ENCODE assay signal across 10 mouse cellular contexts in the genomic region with DNA sequence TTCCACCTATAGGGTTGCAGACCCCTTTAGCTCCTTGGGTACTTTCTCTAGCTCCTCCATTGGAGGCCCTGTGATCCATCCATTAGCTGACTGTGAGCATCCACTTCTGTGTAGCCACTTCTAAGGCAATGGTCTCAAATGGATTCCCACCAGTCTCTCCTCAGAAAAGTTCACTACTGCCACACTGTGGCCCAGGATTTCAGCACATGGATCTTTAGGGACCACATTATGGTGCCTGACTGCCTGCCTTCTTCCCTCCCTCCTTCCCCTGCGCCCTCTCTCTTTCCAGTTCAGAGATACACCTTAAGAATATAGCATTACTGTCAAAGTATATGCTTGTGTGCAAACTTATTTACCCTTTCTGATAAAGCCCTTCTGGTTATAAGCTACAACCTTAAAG.
DNase-seq lines count a peak whose midpoint lies in the region; ATAC-seq and TF ChIP-seq lines count a peak whose summit lies in the region.
"Had no signal": no experiment of that assay in that cellular context is flagged by ENCODE, and none has a peak within 500 bp of the region (broad histone marks: within the 10 kb centered on the region; RNA-seq: fewer than 3 reads in every experiment).

No protein-coding gene starts in this region.

- H3K9me3 ChIP-seq in heart, embryonic 10.5 days: no peaks in the 10 kb centered on the region
- no peaks in the 10 kb centered on the region for H3K9me3 ChIP-seq in hindbrain, embryonic 16.5 days (ENCODE audit: control insufficient read depth, low read length)
- no peaks in the 10 kb centered on the region for H3K9me3 ChIP-seq in neural tube, embryonic 15.5 days (replicated peaks)
- H3K9me3 ChIP-seq: heart, embryonic 15.5 days had no signal

- intact Hi-C loops in gastrocnemius, adult 2 months (cut with DNase I): no loop called here

- H3K27me3 ChIP-seq in heart, embryonic 10.5 days (ENCODE audit: insufficient read depth, poor library complexity, severe bottlenecking): no peaks in the 10 kb centered on the region
- no peaks in the 10 kb centered on the region for H3K27me3 ChIP-seq in hindbrain, embryonic 16.5 days (replicated peaks; ENCODE audit: control insufficient read depth, insufficient read depth, low read length)
- H3K27me3 ChIP-seq in neural tube, embryonic 15.5 days (replicated peaks): no peaks in the 10 kb centered on the region
- H3K27me3 ChIP-seq: heart, embryonic 15.5 days had no signal

- no peak overlapping the region for H3K4me2 ChIP-seq in hindbrain, embryonic 16.5 days (ENCODE audit: low read length)
- no peak overlapping the region for H3K4me2 ChIP-seq in neural tube, embryonic 15.5 days
- H3K4me2 ChIP-seq: heart, embryonic 15.5 days had no signal

- no peaks in the 10 kb centered on the region for H3K4me1 ChIP-seq in heart, embryonic 10.5 days
- no peaks in the 10 kb centered on the region for H3K4me1 ChIP-seq in hindbrain, embryonic 16.5 days (ENCODE audit: control insufficient read depth, insufficient read depth, low read depth, low read length)
- H3K4me1 ChIP-seq in neural tube, embryonic 15.5 days: no peaks in the 10 kb centered on the region
- H3K4me1 ChIP-seq: heart, embryonic 15.5 days had no signal

- no peak overlapping the region for H3K9ac ChIP-seq in hindbrain, embryonic 16.5 days (ENCODE audit: low read depth, low read length)
- H3K9ac ChIP-seq in neural tube, embryonic 15.5 days (replicated peaks): no peak overlapping the region
- H3K9ac ChIP-seq: heart, embryonic 15.5 days had no signal

- WGBS in heart, embryonic 10.5 days: 36% methylated on average over 1 of the region's 1 CpGs
- WGBS in hindbrain, embryonic 16.5 days: 52% methylated on average over 1 of the region's 1 CpGs
- 65% methylated on average over 1 of the region's 1 CpGs for WGBS in neural tube, embryonic 15.5 days

- no peak for TF ChIP-seq POLR2A in brain, embryonic 14.5 days (IDR thresholded peaks at IDR 0.05; ENCODE audit: borderline replicate concordance, extremely low read depth, insufficient read depth, insufficient read length, poor library complexity, severe bottlenecking)

- H3K27ac ChIP-seq in heart, embryonic 10.5 days: no peak overlapping the region
- no peak overlapping the region for H3K27ac ChIP-seq in hindbrain, embryonic 16.5 days (ENCODE audit: low read depth, low read length)
- H3K27ac ChIP-seq in neural tube, embryonic 15.5 days (replicated peaks): no peak overlapping the region
- no peak overlapping the region for H3K27ac ChIP-seq in gastrocnemius, adult 2 months
- H3K27ac ChIP-seq: heart, embryonic 15.5 days; macrophage had no signal

- peak; percentile 56 for DNase-seq in heart, adult 11 months
- no peak for DNase-seq in heart, embryonic 10.5 days (ENCODE audit: low spot score)
- DNase-seq in 416B (ENCODE audit: low read depth): peak; percentile 34
- peak; percentile 65 for DNase-seq in brain, embryonic 14.5 days (ENCODE audit: low read depth)
- no peak for DNase-seq in gastrocnemius, adult 18-20 months (ENCODE audit: low spot score)
- DNase-seq in gastrocnemius, adult 2 months: no peak

- H3K36me3 ChIP-seq in heart, embryonic 10.5 days: no peaks in the 10 kb centered on the region
- no peaks in the 10 kb centered on the region for H3K36me3 ChIP-seq in hindbrain, embryonic 16.5 days (ENCODE audit: control insufficient read depth, insufficient read depth, low read length)
- H3K36me3 ChIP-seq in neural tube, embryonic 15.5 days: 0 out of 2 replicates have a peak, but pooled peaks cover 5% of the 10 kb centered on the region
- H3K36me3 ChIP-seq: heart, embryonic 15.5 days had no signal

- peak; percentile 79 for ATAC-seq in hindbrain, embryonic 16.5 days
- peak; percentile 53; the same call in 1 of the 2 replicates for ATAC-seq in neural tube, embryonic 15.5 days (ENCODE audit: low FRiP score)

- peak; percentile 61; the same call in 1 of the 2 replicates for TF ChIP-seq CTCF in brain, embryonic 14.5 days (IDR thresholded peaks at IDR 0.05; ENCODE audit: borderline replicate concordance, extremely low read depth, insufficient read depth, insufficient read length)
- no peak for TF ChIP-seq CTCF in gastrocnemius, adult 2 months (IDR thresholded peaks at IDR 0.05)

- H3K4me3 ChIP-seq in heart, embryonic 10.5 days: no peak overlapping the region
- no peak overlapping the region for H3K4me3 ChIP-seq in hindbrain, embryonic 16.5 days (ENCODE audit: low read length)
- no peak overlapping the region for H3K4me3 ChIP-seq in neural tube, embryonic 15.5 days (replicated peaks)
- no peak overlapping the region for H3K4me3 ChIP-seq in gastrocnemius, adult 2 months
- H3K4me3 ChIP-seq: heart, embryonic 15.5 days had no signal

Comparison
In these comparisons a context has a peak if more than half of its experiments do, and no peak if none do; other contexts are left out.
1. DNase-seq: peak in heart, adult 11 months (single experiment), 416B (single experiment) and brain, embryonic 14.5 days (single experiment); none in heart, embryonic 10.5 days (single experiment), gastrocnemius, adult 18-20 months (single experiment) and gastrocnemius, adult 2 months (single experiment).